Mouse (Mus musculus) cortical plate, adult 2 months (tissue): ENCODE results near the gene Ccdc69.

ENCODE experiments used
- CTCF ChIP-seq: fragments of 200-500 bp; IDR thresholded peaks from 2 replicates; pipeline ENCODE4 v1.5.1; 2011; ENCODE audit warnings: mild to moderate bottlenecking, control low read depth, low read length; ENCODE audit not compliant: insufficient read depth; ENCODE audit errors: extremely low read depth
- POLR2A ChIP-seq: fragments of 200-500 bp; IDR thresholded peaks from 2 replicates; pipeline ENCODE4 v1.6.1; 2011; ENCODE audit warnings: mild to moderate bottlenecking, low read length, control low read depth; ENCODE audit not compliant: insufficient read depth; ENCODE audit errors: extremely low read depth

DNA sequence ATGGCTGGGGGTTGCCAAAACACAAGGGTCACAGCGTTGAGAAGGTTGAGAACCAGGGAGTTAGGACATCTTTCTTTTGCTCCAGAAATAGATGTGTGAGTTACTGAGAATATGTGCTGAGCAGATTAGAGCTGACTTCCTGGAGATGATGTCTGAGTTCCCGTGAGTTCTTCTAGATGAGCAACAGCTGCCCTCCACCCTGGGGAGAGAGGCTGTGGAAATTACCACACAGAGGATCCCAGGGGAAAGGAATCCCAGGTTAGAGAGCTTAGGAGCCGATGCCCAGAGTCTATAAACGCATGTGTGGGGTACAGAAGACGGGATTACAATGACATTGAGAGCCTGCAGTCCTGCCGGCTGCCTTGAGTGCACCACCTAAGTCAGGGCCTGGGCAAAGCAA is 59.9 kb downstream of the Ccdc69 start:
- TF ChIP-seq CTCF, result no peak
- TF ChIP-seq POLR2A, result no peak
